Mouse (Mus musculus) heart, postnatal 0 days (tissue): ENCODE measurements at regions not wholly inside any gene's neighbourhood (a gene's known extent, or its start where the extent isn't known, plus 50 kb on each side); places are given as distances from the start of the nearest gene placed in this dataset.

Experiments used
- ATAC-seq: fragments of 200-750 bp; cut with Nextera tagmentation; 2 replicates; pipeline ENCODE4 v1.8.0; 2017; ENCODE audit warnings: low read depth, moderate number of reproducible peaks, moderate library complexity; ENCODE audit not compliant: insufficient read depth
- DNase-seq: peaks from one replicate; pipeline ENCODE4 v3.0.0-alpha.2; 2016; ENCODE audit warnings: low spot score
- H3K27ac ChIP-seq: fragments of 300-500 bp; sonication (generic); 2 replicates; pipeline ENCODE4 v1.5.1; 2014; ENCODE audit warnings: low read depth, mild to moderate bottlenecking
- H3K27me3 ChIP-seq: fragments of 300-500 bp; sonication (generic); 2 replicates; pipeline ENCODE4 v1.6.1; 2014; ENCODE audit warnings: low read length, mixed read lengths; ENCODE audit not compliant: control insufficient read depth, insufficient read depth
- H3K36me3 ChIP-seq: fragments of 300-500 bp; sonication (generic); replicated peaks from 2 replicates; pipeline ENCODE4 v1.6.1; 2014; ENCODE audit warnings: low read length, mixed read lengths; ENCODE audit not compliant: control insufficient read depth, insufficient read depth
- H3K4me1 ChIP-seq: fragments of 300-500 bp; sonication (generic); 2 replicates; pipeline ENCODE4 v1.6.1; 2014; ENCODE audit warnings: antibody characterized with exemption; ENCODE audit not compliant: control insufficient read depth, insufficient read depth
- H3K4me2 ChIP-seq: fragments of 300-500 bp; sonication (generic); 2 replicates; pipeline ENCODE4 v1.6.1; 2014; ENCODE audit warnings: low read depth, mild to moderate bottlenecking, low read length, moderate library complexity
- H3K4me3 ChIP-seq: fragments of 300-500 bp; sonication (generic); 2 replicates; pipeline ENCODE4 v1.5.1; 2014; ENCODE audit warnings: low read depth, low read length
- H3K9ac ChIP-seq: fragments of 300-500 bp; sonication (generic); replicated peaks from 2 replicates; pipeline ENCODE4 v1.6.1; 2014; ENCODE audit warnings: low read depth, low read length, mixed read lengths
- H3K9me3 ChIP-seq: fragments of 300-500 bp; sonication (generic); replicated peaks from 2 replicates; pipeline ENCODE4 v1.6.1; 2016; ENCODE audit warnings: low read length; ENCODE audit not compliant: control insufficient read depth
- CTCF ChIP-seq: IDR thresholded peaks from 2 replicates; pipeline ENCODE4 v1.5.1; 2016; ENCODE audit warnings: antibody characterized with exemption, control low read depth, low read depth
- EP300 ChIP-seq: IDR thresholded peaks from 2 replicates; pipeline ENCODE4 v1.6.1; 2016; ENCODE audit warnings: antibody characterized with exemption, low read depth
- WGBS: fragments of 180-500 bp; shearing (Covaris S2); extraction: QIAGEN DNeasy Blood & Tissue Kit; methylation state at CpG from one replicate; pipeline ENCODE4 v1.1.7; 2014; 5-methylcytosine and 5-hydroxymethylcytosine counted together

GRCm38 (mm10) chr9:46760247-46760646 is 238.3 kb upstream of the Gm4791 start:
- ATAC-seq = no peak
- WGBS = 68% methylated on average over 4 of the region's 4 CpGs

GRCm38 (mm10) chr9:46757005-46757672 is 241.4 kb upstream of the Gm4791 start:
- H3K27ac ChIP-seq = no peak overlapping the region
- 61% methylated on average over 6 of the region's 6 CpGs for WGBS
- TF ChIP-seq CTCF (no peak), EP300 (no peak)
- H3K4me2 ChIP-seq = no peak overlapping the region
- no peak overlapping the region for H3K4me3 ChIP-seq
- H3K9ac ChIP-seq = no peak overlapping the region
- no peaks in the 10 kb centered on the region for H3K9me3 ChIP-seq
- no peak for ATAC-seq
- no peak for DNase-seq
- H3K27me3 ChIP-seq = no peaks in the 10 kb centered on the region
- H3K4me1 ChIP-seq = no peaks in the 10 kb centered on the region
- H3K36me3 ChIP-seq = no peaks in the 10 kb centered on the region

More at GRCm38 (mm10) chr9:46760247-46760646, 238.3 kb upstream of the Gm4791 start:
- Histone ChIP-seq H3K4me2 (no peak overlapping the region), H3K9ac (no peak overlapping the region), H3K27ac (no peak overlapping the region), H3K36me3 (no peaks in the 10 kb centered on the region), H3K4me1 (no peaks in the 10 kb centered on the region), H3K9me3 (no peaks in the 10 kb centered on the region), H3K4me3 (no peak overlapping the region), H3K27me3 (no peaks in the 10 kb centered on the region)
- TF ChIP-seq CTCF (no peak), EP300 (no peak)
- no peak for DNase-seq

GRCm38 (mm10) chr9:46751981-46752380 is 246.6 kb upstream of the Gm4791 start:
- DNase-seq = no peak
- Histone ChIP-seq H3K27me3 (no peaks in the 10 kb centered on the region), H3K4me1 (no peaks in the 10 kb centered on the region), H3K9ac (no peak overlapping the region), H3K27ac (no peak overlapping the region), H3K36me3 (no peaks in the 10 kb centered on the region), H3K4me3 (no peak overlapping the region), H3K9me3 (no peaks in the 10 kb centered on the region), H3K4me2 (no peak overlapping the region)
- no peak for TF ChIP-seq CTCF
- TF ChIP-seq EP300 = no peak
- 35% methylated on average over 5 of the region's 5 CpGs for WGBS
- ATAC-seq = no peak

GRCm38 (mm10) chr9:46749441-46749840 is 249.1 kb upstream of the Gm4791 start:
- Histone ChIP-seq H3K4me3 (no peak overlapping the region), H3K27ac (no peak overlapping the region), H3K9me3 (no peaks in the 10 kb centered on the region), H3K36me3 (no peaks in the 10 kb centered on the region), H3K9ac (no peak overlapping the region), H3K27me3 (no peaks in the 10 kb centered on the region), H3K4me2 (no peak overlapping the region), H3K4me1 (no peaks in the 10 kb centered on the region)
- 82% methylated on average over 6 of the region's 6 CpGs for WGBS
- no peak for TF ChIP-seq EP300
- no peak for TF ChIP-seq CTCF
- DNase-seq = no peak
- no peak for ATAC-seq

- no peak for ATAC-seq
- WGBS = 40% methylated on average over 3 of the region's 3 CpGs
- Histone ChIP-seq H3K36me3 (no peaks in the 10 kb centered on the region), H3K4me2 (no peak overlapping the region), H3K27ac (no peak overlapping the region), H3K4me1 (no peaks in the 10 kb centered on the region), H3K4me3 (no peak overlapping the region), H3K9ac (no peak overlapping the region), H3K9me3 (no peaks in the 10 kb centered on the region), H3K27me3 (no peaks in the 10 kb centered on the region)
- DNase-seq = no peak
- no peak for TF ChIP-seq EP300
- no peak for TF ChIP-seq CTCF
These were observed 252.3 kb upstream of the Gm4791 start for GRCm38 (mm10) chr9:46746266-46746665.

- Histone ChIP-seq H3K4me3 (no peak overlapping the region), H3K27ac (no peak overlapping the region), H3K9ac (no peak overlapping the region), H3K36me3 (no peaks in the 10 kb centered on the region), H3K27me3 (0 out of 2 replicates have a peak, but pooled peaks cover 7% of the 10 kb centered on the region), H3K4me2 (no peak overlapping the region), H3K9me3 (no peaks in the 10 kb centered on the region), H3K4me1 (0 out of 2 replicates have a peak, but pooled peaks cover 6% of the 10 kb centered on the region)
- 76% methylated on average over 4 of the region's 4 CpGs for WGBS
- TF ChIP-seq CTCF (no peak), EP300 (no peak)
- DNase-seq (no peak), ATAC-seq (no peak)
These were observed 258.0 kb upstream of the Gm4791 start for GRCm38 (mm10) chr9:46740496-46740895.
